Mouse (Mus musculus): ENCODE results near the gene Htr2a.

The Htr2a gene

GRCm38 (mm10) chr14:74699241-74699640 lies 58.6 kb downstream of the Htr2a start:
- no peak for DNase-seq

GRCm38 (mm10) chr14:74703930-74704329 lies 63.3 kb downstream of the Htr2a start:
- no peak for DNase-seq

- DNase-seq, result peak in 1 of 2 experiments; percentile 43
These were observed 68.4 kb downstream of the Htr2a start for GRCm38 (mm10) chr14:74709054-74709453.

DNA sequence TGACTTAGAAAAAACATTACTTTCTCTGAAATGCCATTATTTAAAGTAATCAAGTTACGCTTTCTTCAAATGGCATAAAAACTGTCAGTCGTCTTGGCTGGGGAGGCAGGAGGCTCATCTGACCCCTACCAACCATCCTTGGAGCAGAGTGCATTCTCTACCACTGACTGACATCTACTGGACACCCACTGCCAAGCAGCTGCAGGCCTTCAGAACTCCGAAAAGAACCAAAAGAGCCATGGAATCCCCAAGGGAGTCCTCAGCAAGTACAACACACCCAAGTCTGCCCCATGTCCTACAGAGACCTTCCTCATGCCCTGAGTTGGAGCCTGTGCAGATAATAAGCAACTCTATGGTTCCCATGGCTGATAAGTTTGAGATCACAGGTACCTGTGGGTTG lies 82.9 kb downstream of the Htr2a start:
- DNase-seq, result no peak

GRCm38 (mm10) chr14:74731221-74732078 lies 90.8 kb downstream of the Htr2a start:
- DNase-seq, result peak; percentile 66 to 83

DNA sequence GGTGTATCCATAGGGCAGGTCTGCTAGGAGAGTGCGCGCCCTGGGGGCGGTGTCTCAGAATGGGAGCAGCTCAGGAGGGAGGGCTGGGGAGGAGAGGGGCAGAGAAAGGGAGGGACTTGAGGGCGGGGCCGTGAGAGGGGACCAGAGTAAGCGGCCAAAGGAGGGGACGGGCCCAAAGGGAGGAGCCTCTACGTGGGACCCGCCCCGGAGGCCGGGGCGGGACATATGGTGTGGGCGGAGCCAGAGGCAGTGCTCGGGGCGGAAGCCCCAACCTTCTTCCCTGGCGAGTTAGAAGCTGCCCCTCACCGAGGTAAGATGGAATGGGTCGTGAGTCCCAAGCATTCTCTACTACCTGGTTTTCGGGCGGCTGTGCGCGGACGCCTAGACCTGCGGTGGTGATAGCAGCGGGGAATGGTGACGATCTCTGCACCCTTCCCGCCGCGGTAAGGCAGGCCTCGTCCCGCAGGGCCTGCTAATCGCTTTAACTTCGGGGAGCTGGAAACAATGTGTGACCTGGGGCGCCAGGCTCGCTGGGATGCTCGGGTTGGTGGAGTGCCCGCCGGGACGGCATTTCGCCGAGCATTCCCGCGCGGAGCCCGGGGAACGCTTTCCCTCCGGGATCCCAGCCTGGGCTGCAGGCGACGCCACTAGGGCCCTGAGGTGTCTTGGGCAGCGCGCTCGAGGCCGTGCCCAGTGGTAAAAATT lies 91.6 kb downstream of the Htr2a start, which contains the start of gene Esd:
Esd (plus strand) TSS at position 219 of the 705 bp plus-strand sequence.
- peak; percentile 96 to 97 for DNase-seq

DNA sequence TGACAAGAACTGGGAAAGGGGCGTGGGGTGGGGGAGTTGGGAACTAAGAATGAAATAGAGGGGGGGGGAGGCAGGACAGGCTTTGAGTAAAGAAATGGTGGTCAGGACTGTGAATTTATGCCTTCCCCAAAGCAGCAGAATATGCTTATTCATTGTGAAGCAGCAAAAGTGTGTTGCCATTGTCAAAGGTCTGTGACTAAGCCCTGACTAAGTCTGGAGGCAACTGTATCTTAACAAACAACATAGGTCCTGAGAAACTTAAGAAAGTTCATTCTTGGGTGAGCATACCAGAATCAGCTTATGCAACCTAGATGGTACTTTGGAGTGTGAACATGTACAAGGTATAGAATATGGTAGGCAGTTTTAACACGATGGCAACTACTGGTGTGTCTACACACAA lies 92.8 kb downstream of the Htr2a start:
- no peak for DNase-seq

- peak; percentile 53 to 55 for DNase-seq
These were observed 94.8 kb downstream of the Htr2a start for GRCm38 (mm10) chr14:74735471-74735870.

DNA sequence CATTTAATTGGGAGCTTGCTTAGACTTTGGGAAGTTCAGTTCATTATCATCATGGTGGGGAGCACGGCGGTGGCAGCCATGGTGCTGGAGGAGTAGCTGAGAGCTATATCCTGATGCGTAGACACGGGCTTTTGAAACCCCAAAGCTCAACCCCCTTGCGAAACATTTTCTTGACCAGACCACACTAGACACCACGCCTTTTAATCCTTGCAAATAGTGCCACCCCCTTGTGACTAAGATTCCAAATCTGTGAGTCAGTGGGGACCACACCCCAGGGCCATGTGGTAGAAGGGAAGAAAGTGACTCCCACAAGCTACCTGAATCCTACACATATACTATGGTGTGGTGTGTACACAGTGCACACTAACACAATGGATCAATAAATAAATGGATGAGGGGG lies 96.2 kb downstream of the Htr2a start:
- DNase-seq, result no peak
